Mouse (Mus musculus): ENCODE measurements around the gene Sptssa. TPM values are rescaled to one million over a fixed set of nuclear protein-coding genes. Genes with fewer than 3 reads are reported as not detected.

Sptssa gene
- total and polyA plus RNA-seq, 3 experiments = 34.0 to 125 (median 66.7) TPM

- Histone ChIP-seq H3K9me3 (replicated peaks; ENCODE audit: low read length) (no peaks in the 10 kb centered on the region), H3K79me2 (replicated peaks; ENCODE audit: control insufficient read depth, extremely low read depth, insufficient read depth, poor library complexity, severe bottlenecking) (peaks cover 6% of the 10 kb centered on the region; the same call in 1 of the 2 replicates), H3K36me3 (replicated peaks in 1 of 2; ENCODE audit: control insufficient read depth in 1 of 2, insufficient read depth in 1 of 2, low read length in 1 of 2) (peaks cover 3 to 49% of the 10 kb centered on the region in 2 experiments), H3K27ac (ENCODE audit: insufficient read depth, low read depth) (no peak overlapping the region), H3K4me3 (replicated peaks in 1 of 3; ENCODE audit: low read depth in 2 of 3, low read length in 2 of 3, poor library complexity in 1 of 3) (no peak overlapping the region), H3K9ac (ENCODE audit: insufficient read depth, low read depth) (no peak overlapping the region), H3K4me1 (ENCODE audit: control insufficient read depth in 1 of 2, insufficient read depth in 2 of 2) (peaks cover 10 to 65% of the 10 kb centered on the region in 2 experiments; a peak in 3 of 4 replicates), H3K27me3 (replicated peaks) (no peaks in the 10 kb centered on the region), H3K4me2 (ENCODE audit: insufficient read depth, low read depth, poor library complexity, severe bottlenecking) (no peak overlapping the region)
- TF ChIP-seq POLR2A (IDR thresholded peaks at IDR 0.05; ENCODE audit: low read depth, low read length) (no peak), BHLHE40 (IDR thresholded peaks at IDR 0.05; ENCODE audit: low read depth, low read length) (no peak), E2F4 (IDR thresholded peaks at IDR 0.05; ENCODE audit: insufficient replicate concordance, low read depth, low read length) (no peak), JUN (IDR thresholded peaks at IDR 0.05; ENCODE audit: insufficient read depth, low read depth, low read length) (no peak), POLR2AphosphoS2 (IDR thresholded peaks at IDR 0.05; ENCODE audit: low read depth, low read length) (no peak), MEF2A (IDR thresholded peaks at IDR 0.05; ENCODE audit: borderline replicate concordance, low read depth, low read length) (no peak), MYC (IDR thresholded peaks at IDR 0.05; ENCODE audit: low read depth, low read length) (no peak), CTCF (conservative IDR thresholded peaks at IDR 0.05 in 1 of 2, IDR thresholded peaks at IDR 0.05 in 1 of 2; ENCODE audit: low read depth in 2 of 2, low read length in 2 of 2) (no peak)
- in situ Hi-C loops (cut with MboI; ENCODE audit: low pct_ligation_motif_present, low pct_unique_long_range_greater_than_20kb, low sequenced_read_pairs) (no loop called here), dilution Hi-C loops (cut with MboI; ENCODE audit: extremely low pct_ligation_motif_present, extremely low pct_unique_long_range_greater_than_20kb, low sequenced_read_pairs) (no loop called here)
- DNase-seq (ENCODE audit: extremely low read depth) = no peak
These were observed 5.2 kb downstream of the Sptssa start for GRCm38 (mm10) chr12:54651158-54651557.

- no peak for DNase-seq (ENCODE audit: extremely low read depth)
- Histone ChIP-seq H3K9me3 (replicated peaks; ENCODE audit: low read length) (no peaks in the 10 kb centered on the region), H3K9ac (ENCODE audit: insufficient read depth, low read depth) (no peak overlapping the region), H3K4me2 (ENCODE audit: insufficient read depth, low read depth, poor library complexity, severe bottlenecking) (no peak overlapping the region), H3K4me1 (ENCODE audit: control insufficient read depth in 1 of 2, insufficient read depth in 2 of 2) (peaks cover 2 to 21% of the 10 kb centered on the region in 2 experiments; a peak in 3 of 4 replicates), H3K36me3 (replicated peaks in 1 of 2; ENCODE audit: control insufficient read depth in 1 of 2, insufficient read depth in 1 of 2, low read length in 1 of 2) (peaks cover 0 to 30% of the 10 kb centered on the region in 2 experiments), H3K79me2 (replicated peaks; ENCODE audit: control insufficient read depth, extremely low read depth, insufficient read depth, poor library complexity, severe bottlenecking) (no peaks in the 10 kb centered on the region), H3K4me3 (replicated peaks in 1 of 3; ENCODE audit: low read depth in 2 of 3, low read length in 2 of 3, poor library complexity in 1 of 3) (no peak overlapping the region), H3K27ac (ENCODE audit: insufficient read depth, low read depth) (no peak overlapping the region), H3K27me3 (replicated peaks) (no peaks in the 10 kb centered on the region)
- no peak for TF ChIP-seq TCF12 (IDR thresholded peaks at IDR 0.05; ENCODE audit: low read depth, low read length)
- no peak for TF ChIP-seq CHD2 (IDR thresholded peaks at IDR 0.05; ENCODE audit: low read length)
- TF ChIP-seq RCOR1 (conservative IDR thresholded peaks at IDR 0.05; ENCODE audit: low read depth, low read length) = no peak
- TF ChIP-seq EP300 (IDR thresholded peaks at IDR 0.05; ENCODE audit: low read length) = no peak
- no peak for TF ChIP-seq MEF2A (IDR thresholded peaks at IDR 0.05; ENCODE audit: borderline replicate concordance, low read depth, low read length)
- TF ChIP-seq GABPA (IDR thresholded peaks at IDR 0.05; ENCODE audit: insufficient replicate concordance, low read depth, low read length) = no peak
- TF ChIP-seq ETS1 (conservative IDR thresholded peaks at IDR 0.05; ENCODE audit: low read depth, low read length) = no peak
- TF ChIP-seq ZKSCAN1 (IDR thresholded peaks at IDR 0.05; ENCODE audit: borderline replicate concordance, low read depth, low read length) = no peak
- TF ChIP-seq CTCF (conservative IDR thresholded peaks at IDR 0.05 in 1 of 2, IDR thresholded peaks at IDR 0.05 in 1 of 2; ENCODE audit: low read depth in 2 of 2, low read length in 2 of 2) = peak in 1 of 2 experiments; percentile 42; a peak in 3 of 4 replicates
- in situ Hi-C loops (cut with MboI; ENCODE audit: low pct_ligation_motif_present, low pct_unique_long_range_greater_than_20kb, low sequenced_read_pairs) (no loop called here), dilution Hi-C loops (cut with MboI; ENCODE audit: extremely low pct_ligation_motif_present, extremely low pct_unique_long_range_greater_than_20kb, low sequenced_read_pairs) (no loop called here)
These were observed 11.4 kb downstream of the Sptssa start for GRCm38 (mm10) chr12:54644947-54645346.

All from CH12.LX (cell line).